Mouse (Mus musculus) liver, adult 2 months (tissue): ENCODE data around the gene Ngdn. TPM values are rescaled to one million over a fixed set of nuclear protein-coding genes. Genes with fewer than 3 reads are reported as not detected.

Experiments
- DNase-seq: peaks from one replicate; pipeline ENCODE4 v3.0.0-alpha.2; 2011; ENCODE audit warnings: low read depth, low spot score; ENCODE audit errors: extremely low read depth
- H3K27ac ChIP-seq: fragments of 200-500 bp; replicated peaks from 2 replicates; pipeline ENCODE4 v1.5.1; 2012; ENCODE audit warnings: low read depth, mild to moderate bottlenecking, control low read depth, inconsistent platforms, low read length; ENCODE audit not compliant: insufficient read depth
- H3K27me3 ChIP-seq: fragments of 200-500 bp; 2 replicates; pipeline ENCODE4 v1.6.1; 2012; ENCODE audit warnings: mild to moderate bottlenecking, moderate library complexity, low read length, inconsistent platforms; ENCODE audit not compliant: control insufficient read depth, insufficient read depth
- H3K36me3 ChIP-seq: fragments of 200-500 bp; 2 replicates; pipeline ENCODE4 v1.6.1; 2012; ENCODE audit warnings: low read length, inconsistent platforms; ENCODE audit not compliant: control insufficient read depth, insufficient read depth
- H3K4me1 ChIP-seq: fragments of 200-500 bp; 2 replicates; pipeline ENCODE4 v1.6.1; 2011; ENCODE audit warnings: low read length; ENCODE audit not compliant: control insufficient read depth, insufficient read depth
- H3K4me3 ChIP-seq: fragments of 200-500 bp; 2 replicates; pipeline ENCODE4 v1.5.1; 2011; ENCODE audit warnings: low read depth, mild to moderate bottlenecking, control low read depth, low read length, moderate library complexity; ENCODE audit not compliant: insufficient read depth
- H3K79me2 ChIP-seq: fragments of 200-500 bp; 2 replicates; pipeline ENCODE4 v1.6.1; 2012; ENCODE audit warnings: inconsistent platforms, mild to moderate bottlenecking, low read length, moderate library complexity; ENCODE audit not compliant: control insufficient read depth, insufficient read depth
- H3K9ac ChIP-seq: fragments of 200-500 bp; 2 replicates; pipeline ENCODE4 v1.6.1; 2012; ENCODE audit warnings: low read depth, mild to moderate bottlenecking, control low read depth, inconsistent platforms, low read length
- CTCF ChIP-seq: fragments of 200-500 bp; IDR thresholded peaks from 2 replicates; pipeline ENCODE4 v1.5.1; 2011; ENCODE audit warnings: low read depth, low read length, control low read depth
- POLR2A ChIP-seq: fragments of 200-500 bp; IDR thresholded peaks from 2 replicates; pipeline ENCODE4 v1.6.1; 2011; ENCODE audit warnings: low read length, control low read depth; ENCODE audit not compliant: insufficient read depth; ENCODE audit errors: extremely low read depth
- WGBS: fragments of 180-500 bp; shearing (Covaris S2); methylation state at CpG from one replicate; pipeline ENCODE4 v1.1.7; 2018; 5-methylcytosine and 5-hydroxymethylcytosine counted together
- polyA plus RNA-seq: library from polyadenylated mRNA; depleted of rRNA; stranded (reverse); fragments of >200 nt; gene quantifications from 2 replicates; pipeline ENCODE4 v1.2.3, GENCODE M21; 2012
- total RNA-seq: library from RNA; depleted of rRNA; stranded (reverse); fragments of >200 nt; gene quantifications from 2 replicates; pipeline ENCODE4 v1.2.3, GENCODE M21; 2014

The Ngdn gene
- total and polyA plus RNA-seq, 2 experiments, result 8.1 to 26.9 TPM

- H3K79me2 ChIP-seq, result no peaks in the 10 kb centered on the region
- no peak overlapping the region for H3K9ac ChIP-seq
- WGBS, result 90% methylated on average over 8 of the region's 8 CpGs
- no peak overlapping the region for H3K4me3 ChIP-seq
- H3K4me1 ChIP-seq, result no peaks in the 10 kb centered on the region
- no peak overlapping the region for H3K27ac ChIP-seq
- TF ChIP-seq POLR2A, result no peak
- TF ChIP-seq CTCF, result no peak
- no peaks in the 10 kb centered on the region for H3K27me3 ChIP-seq
- no peaks in the 10 kb centered on the region for H3K36me3 ChIP-seq
- no peak for DNase-seq
These were observed 25.3 kb upstream of the Ngdn start for GRCm38 (mm10) chr14:54989886-54990441.

GRCm38 (mm10) chr14:54992196-54992595 lies 23.1 kb upstream of the Ngdn start:
- Histone ChIP-seq H3K79me2 (no peaks in the 10 kb centered on the region), H3K36me3 (no peaks in the 10 kb centered on the region), H3K9ac (no peak overlapping the region), H3K27me3 (no peaks in the 10 kb centered on the region), H3K27ac (no peak overlapping the region), H3K4me3 (no peak overlapping the region), H3K4me1 (no peaks in the 10 kb centered on the region)
- 91% methylated on average over 10 of the region's 10 CpGs for WGBS
- no peak for DNase-seq
- no peak for TF ChIP-seq CTCF
- no peak for TF ChIP-seq POLR2A

GRCm38 (mm10) chr14:54993636-54994035 lies 21.6 kb upstream of the Ngdn start:
- no peaks in the 10 kb centered on the region for H3K79me2 ChIP-seq
- H3K27me3 ChIP-seq, result no peaks in the 10 kb centered on the region
- TF ChIP-seq POLR2A (no peak), CTCF (no peak)
- WGBS, result 47% methylated on average over 10 of the region's 10 CpGs
- H3K36me3 ChIP-seq, result no peaks in the 10 kb centered on the region
- H3K4me1 ChIP-seq, result no peaks in the 10 kb centered on the region
- no peak for DNase-seq
- H3K4me3 ChIP-seq, result no peak overlapping the region
- H3K9ac ChIP-seq, result no peak overlapping the region
- no peak overlapping the region for H3K27ac ChIP-seq

GRCm38 (mm10) chr14:54994136-54994868 lies 21.0 kb upstream of the Ngdn start, which contains the start of gene Myh7:
Myh7 (minus strand) TSS chr14:54994626.
- 56% methylated on average over 11 of the region's 11 CpGs for WGBS

GRCm38 (mm10) chr14:54994869-54995186 lies 20.4 kb upstream of the Ngdn start:
- H3K27ac ChIP-seq, result no peak overlapping the region
- no peak for TF ChIP-seq CTCF
- no peak for TF ChIP-seq POLR2A
- no peaks in the 10 kb centered on the region for H3K79me2 ChIP-seq
- no peak for DNase-seq
- H3K36me3 ChIP-seq, result no peaks in the 10 kb centered on the region
- H3K9ac ChIP-seq, result no peak overlapping the region
- no peaks in the 10 kb centered on the region for H3K27me3 ChIP-seq
- H3K4me3 ChIP-seq, result no peak overlapping the region
- no peaks in the 10 kb centered on the region for H3K4me1 ChIP-seq

More at GRCm38 (mm10) chr14:54994136-54994868, 21.0 kb upstream of the Ngdn start, which contains the start of gene Myh7:
- H3K27ac ChIP-seq, result no peak within 1 kb of the TSS
- no peak for DNase-seq
- no peak within 1 kb of the TSS for H3K9ac ChIP-seq
- no peaks in the 10 kb centered on the region for H3K27me3 ChIP-seq
- no peaks in the 10 kb centered on the region for H3K4me1 ChIP-seq
- H3K4me3 ChIP-seq, result no peak within 1 kb of the TSS
- H3K79me2 ChIP-seq, result no peaks in the 10 kb centered on the region
- no peaks in the 10 kb centered on the region for H3K36me3 ChIP-seq
- no peak for TF ChIP-seq POLR2A
- no peak for TF ChIP-seq CTCF
